Mouse (Mus musculus): ENCODE measurements at regions not wholly inside any gene's neighbourhood (a gene's known extent, or its start where the extent isn't known, plus 50 kb on each side); places are given as distances from the start of the nearest gene placed in this dataset.

- DNase-seq (ENCODE audit: extremely low read depth, low read depth, low spot score) = no peak
These were observed 192.2 kb downstream of the Lmo4 start for GRCm38 (mm10) chr3:144012820-144013219.

DNA sequence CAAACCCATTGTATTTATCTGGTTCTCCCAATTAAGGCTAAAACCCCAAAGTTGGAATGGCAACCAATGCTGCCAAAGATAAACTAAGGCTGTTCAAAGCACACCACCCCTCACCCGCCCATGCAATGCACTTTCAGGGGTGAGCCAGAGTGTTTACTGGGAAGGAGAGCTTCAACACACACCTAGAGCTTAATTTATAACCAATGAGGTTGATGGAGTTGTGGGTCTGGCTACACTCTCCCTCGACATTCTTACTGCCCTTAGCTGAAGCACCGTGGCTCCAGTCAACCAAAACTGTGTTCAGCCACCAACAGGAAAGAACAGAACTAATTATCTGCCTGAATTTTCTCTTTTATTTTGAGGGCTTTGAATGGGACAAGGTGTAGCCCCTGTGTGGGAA, 192.8 kb downstream of the Lmo4 start:
- DNase-seq (ENCODE audit: extremely low read depth, low read depth, low spot score) = no peak

- no peak for DNase-seq (ENCODE audit: extremely low read depth, low read depth, low spot score)
These were observed 193.5 kb downstream of the Lmo4 start for GRCm38 (mm10) chr3:144011456-144012025.

DNA sequence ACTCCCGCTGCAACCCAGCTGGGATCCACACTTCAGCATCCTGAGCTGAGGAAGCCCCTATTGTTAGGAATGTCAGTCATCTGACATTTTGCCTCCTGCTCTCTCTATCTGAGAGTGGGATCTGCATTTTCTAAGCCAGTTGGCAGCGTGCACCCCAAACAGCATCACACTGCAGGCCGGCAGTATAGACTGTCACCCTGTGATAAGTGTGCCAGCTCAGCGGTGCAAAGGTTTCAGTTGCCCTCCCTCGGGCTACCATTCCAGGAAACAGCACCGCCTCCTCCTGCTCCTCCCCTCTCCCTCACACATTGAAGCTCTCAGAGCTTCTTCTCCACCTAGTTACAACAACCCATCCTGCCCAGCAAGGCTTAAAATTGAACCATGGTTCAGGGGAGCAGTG, 194.5 kb downstream of the Lmo4 start:
- DNase-seq (ENCODE audit: extremely low read depth, low read depth, low spot score) = no peak

- DNase-seq (ENCODE audit: extremely low read depth, low read depth, low spot score) = no peak
These were observed 197.9 kb downstream of the Lmo4 start for GRCm38 (mm10) chr3:144007111-144007619.

DNA sequence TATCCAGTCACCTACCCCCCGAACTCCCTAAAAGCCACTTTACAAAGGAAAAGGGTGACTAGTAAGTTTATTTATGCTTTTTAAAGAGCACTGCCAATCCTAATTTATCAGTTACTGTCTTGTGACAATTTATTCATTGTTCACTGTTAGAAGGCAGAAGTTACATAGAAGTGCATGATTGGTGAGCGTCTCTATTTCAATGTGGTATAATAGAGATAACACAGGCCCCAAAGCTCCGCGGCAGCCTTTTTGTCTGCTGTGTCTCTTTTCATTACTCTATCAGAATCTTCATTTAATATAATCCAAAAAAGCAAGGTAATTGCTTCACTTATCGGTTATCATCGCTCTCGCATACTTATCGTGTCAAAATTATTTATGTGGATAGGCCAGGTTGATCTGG, 207.1 kb downstream of the Lmo4 start:
- no peak for DNase-seq (ENCODE audit: extremely low read depth, low read depth, low spot score)

- no peak for DNase-seq (ENCODE audit: extremely low read depth, low read depth, low spot score)
These were observed 210.0 kb downstream of the Lmo4 start for GRCm38 (mm10) chr3:143995045-143995444.

- no peak for DNase-seq (ENCODE audit: extremely low read depth, low read depth, low spot score)
These were observed 216.0 kb downstream of the Lmo4 start for GRCm38 (mm10) chr3:143988991-143989390.

DNA sequence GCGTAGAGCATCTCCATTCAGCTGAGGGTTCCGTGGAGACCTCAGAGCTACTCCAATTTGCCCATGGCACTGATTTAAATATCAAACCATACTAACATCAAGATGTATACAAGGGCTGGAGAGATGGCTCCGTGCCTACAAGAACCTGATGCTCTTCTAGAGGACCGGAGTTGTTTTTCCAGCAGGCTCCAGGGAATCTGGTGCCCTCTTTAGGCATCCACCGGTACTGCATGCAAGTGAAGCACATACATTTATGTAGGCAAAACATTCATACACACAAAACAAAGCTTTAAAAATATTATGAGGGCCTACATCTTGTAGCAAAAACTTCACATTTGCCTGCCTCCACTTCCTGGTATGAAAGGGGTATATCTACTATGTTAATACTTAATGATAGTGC, 217.0 kb downstream of the Lmo4 start:
- no peak for DNase-seq (ENCODE audit: extremely low read depth, low read depth, low spot score)

DNA sequence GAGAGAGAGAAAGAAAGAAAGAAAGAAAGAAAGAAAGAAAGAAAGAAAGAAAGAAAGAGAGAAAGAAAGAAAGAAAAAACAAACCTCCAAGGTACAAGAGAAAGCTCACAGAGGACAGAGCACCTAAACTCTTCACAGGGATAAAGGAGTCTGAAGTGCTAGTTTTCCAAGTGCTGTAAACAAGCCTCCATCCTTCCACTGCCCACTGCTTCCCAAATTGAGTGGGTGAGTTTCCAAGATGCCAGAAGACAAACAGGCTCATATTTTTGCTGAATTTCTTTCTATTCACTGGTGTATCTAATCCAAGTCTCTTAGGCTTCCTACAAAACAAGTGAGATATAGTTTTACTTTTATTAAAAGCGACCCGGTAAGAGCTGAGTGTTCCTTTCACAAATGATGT, 218.2 kb downstream of the Lmo4 start:
- DNase-seq (ENCODE audit: extremely low read depth, low read depth, low spot score) = no peak

DNA sequence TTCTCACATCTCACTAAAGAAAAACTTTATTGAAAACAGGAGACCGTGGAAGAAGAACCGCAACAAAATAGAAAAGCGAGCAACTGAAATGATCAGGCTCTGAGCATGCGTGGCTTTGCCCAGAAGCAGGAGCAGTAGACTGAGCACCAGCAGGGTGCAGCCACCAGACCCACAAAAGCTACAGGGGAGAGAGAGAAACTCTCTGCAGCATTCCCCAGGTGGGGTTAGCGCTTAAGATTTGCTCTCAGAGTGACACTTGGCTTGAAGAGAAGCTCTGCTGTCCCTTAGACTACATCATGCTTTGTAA, 218.9 kb downstream of the Lmo4 start:
- no peak for DNase-seq (ENCODE audit: extremely low read depth, low read depth, low spot score)

GRCm38 (mm10) chr3:143985349-143986199, 219.4 kb downstream of the Lmo4 start:
- DNase-seq (ENCODE audit: extremely low read depth, low read depth, low spot score) = no peak

GRCm38 (mm10) chr3:143978703-143979102, 226.3 kb downstream of the Lmo4 start:
- DNase-seq (ENCODE audit: extremely low read depth, low read depth, low spot score) = no peak

GRCm38 (mm10) chr3:143977886-143978447, 227.1 kb downstream of the Lmo4 start:
- DNase-seq (ENCODE audit: extremely low read depth, low read depth, low spot score) = no peak

- DNase-seq (ENCODE audit: extremely low read depth, low read depth, low spot score) = no peak
These were observed 231.4 kb downstream of the Lmo4 start for GRCm38 (mm10) chr3:143973582-143973981.

- no peak for DNase-seq (ENCODE audit: extremely low read depth, low read depth, low spot score)
These were observed 232.7 kb downstream of the Lmo4 start for GRCm38 (mm10) chr3:143972351-143972750.

- DNase-seq (ENCODE audit: extremely low read depth, low read depth, low spot score) = no peak
These were observed 234.2 kb downstream of the Lmo4 start for GRCm38 (mm10) chr3:143970771-143971170.

- no peak for DNase-seq (ENCODE audit: extremely low read depth, low read depth, low spot score)
These were observed 249.5 kb downstream of the Lmo4 start for GRCm38 (mm10) chr3:143955508-143955907.

- no peak for DNase-seq (ENCODE audit: extremely low read depth, low read depth, low spot score)
These were observed 250.2 kb downstream of the Lmo4 start for GRCm38 (mm10) chr3:143954822-143955221.

DNA sequence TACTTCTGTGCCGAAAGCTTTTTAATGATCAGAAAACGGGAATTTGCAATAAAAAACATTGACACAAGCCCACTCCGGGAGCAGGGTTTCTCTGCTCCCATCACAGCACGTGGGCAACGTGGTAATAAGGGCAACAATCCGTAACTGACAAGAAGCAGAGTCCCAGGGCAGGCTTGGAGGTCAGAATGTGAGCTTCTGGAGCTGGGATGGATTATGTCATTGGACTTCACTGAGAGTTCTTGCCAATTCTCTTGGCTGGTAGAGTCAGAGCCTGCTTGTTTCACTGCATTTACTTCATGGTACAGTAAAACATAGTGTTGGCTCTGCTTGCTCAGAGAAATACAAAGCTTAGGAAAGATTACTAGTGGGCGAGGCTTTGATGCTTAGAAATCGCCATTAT, 252.7 kb downstream of the Lmo4 start:
- no peak for DNase-seq (ENCODE audit: extremely low read depth, low read depth, low spot score)

DNA sequence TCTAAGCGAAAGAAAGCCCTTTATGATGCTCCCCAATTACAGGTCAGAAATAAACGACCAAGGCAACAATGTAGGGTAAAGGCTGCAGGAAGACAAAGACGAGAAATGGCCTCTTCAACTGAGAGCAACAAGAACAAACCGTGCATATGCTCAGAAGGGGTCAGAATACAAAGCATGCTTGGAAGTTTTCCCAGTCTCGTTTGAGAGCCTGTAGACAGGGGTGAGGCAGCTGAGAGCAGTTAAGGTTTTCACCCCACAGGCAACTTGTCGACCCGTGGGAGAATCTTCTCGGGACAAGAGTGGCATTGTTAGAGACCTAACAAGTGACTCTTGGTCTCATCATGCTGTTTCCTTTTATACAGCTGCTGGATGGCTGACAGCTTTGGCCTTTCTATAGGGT, 255.4 kb downstream of the Lmo4 start:
- DNase-seq (ENCODE audit: extremely low read depth, low read depth, low spot score) = no peak

GRCm38 (mm10) chr3:143949026-143949637, 255.9 kb downstream of the Lmo4 start:
- DNase-seq (ENCODE audit: extremely low read depth, low read depth, low spot score) = no peak
